Mouse (Mus musculus) ES-E14 (cell line): ENCODE results near the gene Poc1a.

Experiments
- CHD2 ChIP-seq: IDR thresholded peaks from 2 replicates; pipeline ENCODE4 v1.6.1; 2014; ENCODE audit warnings: mild to moderate bottlenecking, low read depth, low read length, inconsistent platforms
- HCFC1 ChIP-seq: IDR thresholded peaks from 2 replicates; pipeline ENCODE4 v1.6.1; 2012; ENCODE audit warnings: low read length, inconsistent platforms, borderline replicate concordance; ENCODE audit not compliant: insufficient read depth
- MAFK ChIP-seq: IDR thresholded peaks from 2 replicates; pipeline ENCODE4 v1.6.1; 2014; ENCODE audit warnings: mild to moderate bottlenecking, low read depth, low read length, inconsistent platforms; ENCODE audit not compliant: insufficient read depth
- ZC3H11A ChIP-seq: IDR thresholded peaks from 2 replicates; pipeline ENCODE4 v1.6.1; 2012; ENCODE audit warnings: low read depth, mild to moderate bottlenecking, inconsistent platforms, low read length, borderline replicate concordance

DNA sequence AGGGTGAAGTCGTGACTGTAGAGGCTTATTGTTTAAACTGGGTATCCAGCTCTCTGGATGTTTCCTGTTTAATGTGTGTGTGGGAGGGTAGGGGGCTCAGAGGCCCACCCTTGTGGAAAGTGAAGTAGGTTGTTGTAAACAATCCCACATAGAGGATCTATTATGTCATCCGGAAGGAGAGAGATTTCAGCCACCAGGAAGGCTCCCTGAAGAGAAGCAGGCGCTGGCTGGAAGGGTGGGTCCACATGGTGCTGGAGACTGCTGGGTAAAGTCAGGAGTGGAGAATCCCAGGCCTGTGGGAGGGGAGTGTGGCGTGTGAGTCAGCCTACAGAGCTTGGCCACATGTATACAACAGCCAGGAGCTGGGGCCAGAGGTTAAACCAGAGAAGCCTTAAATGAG lies 30.6 kb upstream of the Poc1a start:
- TF ChIP-seq CHD2 = no peak
- TF ChIP-seq ZC3H11A = no peak
- no peak for TF ChIP-seq HCFC1
- TF ChIP-seq MAFK = no peak
